Mouse (Mus musculus): ENCODE measurements at regions not wholly inside any gene's neighbourhood (a gene's known extent, or its start where the extent isn't known, plus 50 kb on each side); places are given as distances from the start of the nearest gene placed in this dataset.

- TF ChIP-seq CTCF (conservative IDR thresholded peaks at IDR 0.05; ENCODE audit: low read length): no peak
- no peak for TF ChIP-seq NANOG (IDR thresholded peaks at IDR 0.05; ENCODE audit: borderline replicate concordance, low read length)
- TF ChIP-seq POU5F1 (IDR thresholded peaks at IDR 0.05; ENCODE audit: borderline replicate concordance, low read length): no peak
Observed at GRCm38 (mm10) chr1:184449007-184449406, 283.4 kb downstream of the Hlx start.
